Mouse (Mus musculus) telencephalon, adult 2 months (tissue): Measurements from ENCODE around the gene Slc35a5.

Experiments
- DNase-seq: peaks from one replicate; pipeline ENCODE4 v3.0.0-alpha.2; 2011; ENCODE audit warnings: low read depth, low spot score

Gene Slc35a5

DNA sequence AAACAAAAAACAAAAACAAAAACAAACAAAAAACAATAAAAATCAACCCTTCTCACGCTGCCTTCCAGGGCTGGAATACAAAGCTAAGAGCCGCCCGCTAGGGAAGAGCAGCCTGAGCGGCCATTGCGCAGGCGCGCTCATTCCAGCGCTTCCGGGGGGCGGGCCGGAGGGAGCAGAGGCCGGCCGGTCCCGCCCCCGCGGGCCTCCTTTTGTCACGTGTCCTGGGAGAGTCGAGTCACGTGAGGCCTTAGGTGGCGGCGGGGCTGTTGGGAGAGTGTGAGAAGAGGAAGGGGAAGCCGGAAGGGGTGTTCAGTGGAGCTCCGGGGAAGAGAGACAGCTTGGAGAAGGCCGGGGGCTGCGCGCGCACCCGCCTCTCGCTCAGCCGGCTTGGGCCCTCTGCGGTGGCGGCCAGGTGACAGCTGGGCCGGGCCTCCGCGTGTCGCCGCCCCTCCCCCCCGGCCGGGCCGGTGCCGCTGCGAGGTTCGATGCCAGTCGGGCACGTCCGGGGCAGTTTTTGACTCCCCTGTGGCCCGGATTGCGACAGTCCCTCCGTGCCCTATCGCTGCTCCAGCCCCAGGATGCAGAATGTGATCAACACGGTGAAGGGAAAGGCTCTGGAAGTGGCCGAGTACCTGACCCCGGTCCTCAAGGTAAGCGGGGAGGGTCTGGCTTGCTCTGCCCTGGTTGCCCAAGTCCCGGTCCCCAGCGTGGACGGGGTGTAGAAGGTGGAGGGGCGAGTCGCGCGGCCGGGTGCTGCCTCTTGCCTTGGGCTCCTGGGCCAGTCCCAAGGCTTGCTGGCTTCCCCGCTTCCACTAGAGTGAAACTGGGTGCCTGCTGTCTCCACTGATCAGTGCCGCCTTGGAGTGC lies at the start of gene Slc35a5, which contains the start of gene Atg3:
Gene Slc35a5, minus strand, starts transcription at position 185 of the 867 bp plus-strand sequence.
Gene Atg3, plus strand, starts transcription at position 264 of the 867 bp plus-strand sequence.
- DNase-seq = peak; percentile 92

DNA sequence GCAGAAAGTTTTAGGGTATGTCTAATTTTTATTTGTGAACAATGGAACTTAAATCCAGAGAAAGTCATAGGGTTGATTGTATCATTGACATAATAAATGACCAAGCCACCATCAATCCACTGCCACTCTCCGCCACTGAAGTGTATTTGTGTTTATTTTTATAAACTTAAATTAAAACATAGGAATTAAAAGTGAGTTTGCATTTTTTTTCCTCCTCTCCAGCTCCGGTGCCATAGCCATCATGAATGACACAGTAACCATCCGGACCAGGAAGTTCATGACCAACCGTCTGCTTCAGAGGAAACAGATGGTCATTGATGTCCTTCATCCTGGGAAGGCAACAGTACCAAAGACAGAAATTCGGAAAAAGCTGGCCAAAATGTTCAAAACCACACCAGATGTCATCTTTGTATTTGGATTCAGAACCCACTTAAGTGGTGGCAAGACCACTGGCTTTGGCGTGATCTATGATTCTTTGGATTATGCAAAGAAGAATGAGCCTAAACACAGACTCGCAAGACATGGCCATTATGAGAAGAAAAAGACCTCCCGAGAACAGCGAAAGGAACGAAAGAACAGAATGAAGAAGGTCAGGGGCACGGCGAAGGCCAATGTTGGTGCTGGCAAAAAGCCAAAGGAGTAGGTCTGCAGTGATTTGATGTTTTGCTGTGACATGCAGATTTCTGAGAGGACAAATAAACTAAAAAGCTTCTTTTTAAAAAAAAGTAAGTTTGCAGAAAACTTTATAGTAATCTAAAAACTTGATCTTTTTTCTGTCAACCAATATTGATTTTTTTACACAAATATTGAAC lies 46.6 kb upstream of the Slc35a5 start:
- no peak for DNase-seq

DNA sequence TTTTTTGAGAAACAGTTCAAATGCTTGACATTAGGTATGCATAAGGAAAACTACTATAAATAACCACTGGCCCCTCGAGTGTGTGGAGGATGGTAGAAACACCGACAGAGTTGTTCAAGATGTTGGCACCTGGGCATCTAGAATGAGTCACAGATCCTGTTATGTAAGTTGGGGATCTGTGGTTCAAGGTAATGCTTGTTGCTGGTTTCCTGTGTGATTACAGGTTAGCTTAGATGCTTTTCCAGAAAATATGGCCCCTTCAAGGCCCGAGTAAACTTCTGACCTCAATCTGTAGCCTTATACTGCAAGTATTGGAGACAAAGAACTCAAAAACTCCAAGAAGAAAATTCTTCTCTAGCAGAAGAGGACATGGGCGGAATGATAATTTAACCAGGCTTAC lies 45.9 kb upstream of the Slc35a5 start:
- DNase-seq = no peak

- no peak for DNase-seq
These were observed 42.9 kb upstream of the Slc35a5 start for GRCm38 (mm10) chr16:45201395-45201794.

GRCm38 (mm10) chr16:45196816-45197215 lies 38.3 kb upstream of the Slc35a5 start:
- peak; percentile 60 for DNase-seq

DNA sequence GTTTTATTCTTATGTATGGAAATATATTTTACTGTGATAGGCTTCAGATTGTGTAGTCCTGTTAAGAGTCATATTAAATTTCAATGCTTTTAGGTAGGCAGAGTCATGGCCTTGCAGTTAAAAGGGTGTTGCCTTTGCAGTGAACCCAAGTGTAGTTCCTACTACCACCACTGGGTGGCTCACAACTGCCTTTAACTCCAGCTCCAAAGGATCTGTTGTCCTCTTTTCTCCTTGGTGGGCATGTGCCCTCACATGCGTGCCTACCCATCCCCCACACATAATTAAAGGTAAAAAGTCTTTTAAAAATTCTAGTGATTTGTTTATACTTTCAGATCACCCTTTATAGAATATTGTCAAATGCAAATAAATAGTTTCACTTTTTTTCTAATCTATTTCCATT lies 34.1 kb upstream of the Slc35a5 start:
- peak; percentile 55 for DNase-seq

- DNase-seq = no peak
These were observed 23.3 kb upstream of the Slc35a5 start for GRCm38 (mm10) chr16:45181824-45182223.

- no peak for DNase-seq
These were observed 20.0 kb upstream of the Slc35a5 start for GRCm38 (mm10) chr16:45178552-45178951.

DNA sequence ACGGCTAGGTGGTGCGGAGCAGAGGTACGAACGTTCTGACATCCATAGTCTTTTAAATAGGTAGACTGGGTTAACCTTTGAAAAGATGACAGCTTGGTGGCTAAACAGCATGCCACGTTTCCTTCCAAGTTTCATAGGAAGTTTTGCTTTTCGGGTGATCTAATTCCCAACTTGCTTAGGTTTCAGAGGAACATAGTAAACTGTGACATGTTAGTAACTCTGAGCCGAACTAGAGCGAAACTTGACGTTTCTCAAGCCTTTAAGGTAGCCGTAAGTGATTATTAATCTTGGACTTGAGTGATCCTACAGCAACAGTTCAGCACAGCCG lies 847 bp upstream of the Slc35a5 start:
- DNase-seq = peak; percentile 9

DNA sequence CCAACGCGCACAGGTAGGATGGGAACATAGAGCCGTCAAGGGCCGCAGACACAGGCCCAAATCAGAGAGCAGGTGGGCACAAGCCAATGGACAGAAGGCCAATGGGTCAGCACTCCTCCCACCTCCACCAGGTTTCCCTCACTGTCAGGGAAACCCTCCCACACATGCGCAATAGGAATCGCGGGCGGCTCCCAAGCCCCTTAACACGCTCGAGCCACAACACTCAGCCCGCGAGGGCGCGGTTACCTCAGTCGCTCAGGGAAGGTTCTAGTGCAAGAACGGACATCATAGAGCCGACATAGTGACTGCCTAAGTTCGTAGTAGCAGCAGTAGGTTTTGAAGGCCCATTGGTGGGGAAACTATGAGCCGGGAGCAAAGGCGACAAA lies 377 bp downstream of the Slc35a5 start:
- DNase-seq = peak; percentile 38

GRCm38 (mm10) chr16:45154741-45155250 lies 3.7 kb downstream of the Slc35a5 start:
- DNase-seq = no peak

DNA sequence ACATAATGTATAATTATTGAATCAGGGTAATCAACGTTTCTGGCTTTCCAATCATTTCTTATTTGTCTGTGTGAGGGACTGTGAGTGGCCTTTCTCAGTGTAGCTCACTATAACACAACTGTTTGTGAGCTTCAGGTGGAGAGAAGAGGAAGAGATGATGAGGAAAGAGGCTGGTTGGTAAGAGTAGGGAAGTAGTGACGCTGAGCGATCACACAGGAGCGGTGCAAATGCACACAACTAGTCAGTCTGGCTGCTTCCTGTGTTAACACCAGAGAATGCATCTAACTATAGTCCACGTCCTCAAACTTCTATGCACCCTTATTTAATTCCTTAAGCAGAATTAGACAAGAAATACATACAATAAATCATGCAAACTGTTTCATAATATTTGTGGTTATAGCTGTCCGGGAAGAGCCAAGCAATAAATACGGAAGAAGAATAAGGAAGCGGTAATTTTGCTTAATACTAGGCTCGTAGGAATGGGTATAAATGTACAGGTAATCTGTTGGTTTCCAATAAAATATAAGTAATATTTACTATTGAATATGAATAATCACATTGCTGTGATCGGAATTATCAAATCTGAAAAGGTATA lies 9.9 kb downstream of the Slc35a5 start:
- DNase-seq = no peak

- DNase-seq = no peak
These were observed 13.4 kb downstream of the Slc35a5 start for GRCm38 (mm10) chr16:45145119-45145518.

GRCm38 (mm10) chr16:45142565-45142964 lies 15.9 kb downstream of the Slc35a5 start:
- no peak for DNase-seq

- DNase-seq = peak; percentile 10
These were observed 16.8 kb downstream of the Slc35a5 start for GRCm38 (mm10) chr16:45141711-45142110.

DNA sequence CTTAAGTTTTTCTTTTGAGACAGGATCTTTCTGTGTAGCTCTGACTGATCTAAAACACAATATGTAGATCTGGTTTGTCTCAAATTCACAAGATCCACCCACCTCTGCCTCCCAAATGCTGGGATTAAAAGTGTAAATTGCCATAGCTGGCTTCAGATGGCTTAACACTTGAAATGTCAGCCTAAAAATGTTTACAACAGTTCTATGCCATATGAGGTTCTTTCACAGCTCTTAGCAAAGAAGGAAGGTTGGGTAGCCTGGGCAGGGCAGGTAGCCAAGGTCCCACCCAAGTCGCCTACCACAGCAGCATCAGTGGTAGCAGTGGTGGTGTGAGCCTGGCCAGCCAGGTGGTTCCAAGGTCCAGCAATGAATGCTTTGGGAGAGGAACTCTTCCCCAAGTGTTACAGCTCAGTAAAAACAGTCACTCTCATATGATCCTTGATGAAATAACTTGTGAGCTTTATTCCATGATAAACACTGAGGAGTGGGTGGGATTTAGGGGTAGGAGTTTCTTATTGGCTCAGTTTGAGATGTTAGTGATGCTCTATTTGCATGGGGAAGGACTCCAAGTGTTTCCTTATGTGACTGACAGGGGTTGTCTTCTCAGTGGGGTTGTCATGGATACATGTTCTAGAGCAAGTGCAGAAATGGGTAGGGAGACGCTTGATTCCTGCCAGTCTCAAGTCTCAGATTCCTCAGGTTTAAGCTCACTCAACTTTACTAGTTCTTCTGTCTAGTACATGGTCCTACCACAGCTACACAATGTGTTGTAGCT lies 30.4 kb downstream of the Slc35a5 start:
- DNase-seq = peak; percentile 86

DNA sequence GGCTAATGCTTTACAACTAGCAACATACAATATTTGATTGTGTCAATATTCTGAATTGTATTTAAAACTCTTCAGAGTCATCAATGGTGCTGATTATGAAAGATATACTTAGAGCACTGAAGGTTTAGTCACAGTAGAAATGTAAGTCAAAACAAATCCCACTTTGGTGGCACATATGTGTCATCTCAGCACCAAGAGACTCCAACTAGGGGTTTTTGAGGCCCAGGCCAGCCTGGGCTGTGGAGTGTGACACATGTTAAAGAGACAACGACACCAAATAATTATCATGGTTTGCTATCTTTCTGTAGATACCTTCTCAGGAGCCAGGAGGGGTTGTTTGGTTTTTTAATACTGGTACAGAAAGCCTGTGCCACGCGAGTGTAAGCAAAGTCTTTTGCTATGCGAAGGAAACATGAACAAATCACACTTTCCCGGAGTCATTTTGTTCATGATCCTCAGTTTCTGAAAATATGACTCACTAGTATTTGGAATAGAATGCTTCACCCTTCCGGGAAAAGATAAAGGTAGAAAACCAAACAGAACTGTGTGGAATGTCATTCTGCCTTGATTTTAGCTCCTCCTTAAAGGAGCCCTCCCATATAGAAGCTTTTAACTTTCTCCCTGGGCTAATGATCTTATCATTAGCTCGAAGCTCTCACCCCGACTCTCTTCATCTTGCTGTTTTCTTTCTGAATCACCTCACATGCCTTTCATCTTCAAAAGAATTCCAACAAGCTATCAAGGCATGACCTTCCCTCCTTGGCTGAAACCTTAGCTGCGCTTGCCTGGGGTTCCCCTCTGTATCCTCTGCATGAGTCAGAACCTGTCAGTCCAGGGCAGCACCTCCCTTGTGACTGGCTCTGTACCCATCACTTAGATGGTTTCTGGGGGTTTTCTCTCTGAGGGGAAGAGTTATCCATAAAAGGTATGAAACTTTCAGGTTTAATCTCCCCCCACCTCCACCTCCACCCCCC lies 34.0 kb downstream of the Slc35a5 start:
- no peak for DNase-seq

DNA sequence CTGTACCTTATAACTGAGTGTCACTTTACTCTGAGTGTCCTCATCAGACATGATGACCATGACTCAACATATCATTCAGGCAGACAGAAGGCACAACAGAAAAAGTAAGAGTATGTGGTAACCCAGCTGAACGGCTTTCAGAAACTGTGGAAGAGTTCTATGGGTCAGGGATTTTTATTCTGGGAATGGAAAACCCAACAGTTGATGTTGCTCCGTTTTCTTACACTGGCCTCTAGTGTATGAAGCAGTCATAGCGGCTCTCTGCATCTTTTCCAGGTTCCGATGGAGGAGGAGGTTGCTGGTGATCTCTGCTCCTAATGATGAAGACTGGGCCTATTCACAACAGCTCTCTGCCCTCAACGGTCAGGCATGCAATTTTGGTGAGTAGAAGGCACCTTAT lies 35.9 kb downstream of the Slc35a5 start:
- DNase-seq = no peak

GRCm38 (mm10) chr16:45120844-45121425 lies 37.6 kb downstream of the Slc35a5 start:
- no peak for DNase-seq

- no peak for DNase-seq
These were observed 39.7 kb downstream of the Slc35a5 start for GRCm38 (mm10) chr16:45118760-45119159.
